Mouse (Mus musculus): ENCODE results near the gene Ppp2r5b. TPM values are rescaled to one million over a fixed set of nuclear protein-coding genes. Genes with fewer than 3 reads are reported as not detected.

The Ppp2r5b gene
- polyA plus RNA-seq, 1 experiment: 25.3 TPM

DNA sequence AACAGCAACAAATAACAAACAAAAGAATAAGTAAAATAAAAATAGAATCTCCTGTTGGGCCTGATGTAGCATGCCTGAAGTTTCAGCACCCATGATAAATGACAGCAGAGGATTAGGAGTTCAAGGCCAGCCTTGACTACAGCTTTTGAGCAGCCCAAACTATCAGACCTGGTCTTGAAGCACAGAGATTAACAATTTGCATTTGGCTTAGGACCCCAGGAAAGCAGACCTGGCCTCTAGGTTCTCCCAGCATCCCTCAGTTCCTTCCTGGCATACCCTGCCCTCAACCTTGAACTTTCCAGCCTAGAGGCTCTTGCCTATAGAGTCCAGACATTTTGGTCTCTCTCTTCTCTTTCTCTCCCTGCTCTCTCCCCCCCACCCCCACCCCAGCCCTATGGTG, 3.1 kb upstream of the Ppp2r5b start:
- TF ChIP-seq MYOG (IDR thresholded peaks at IDR 0.05; ENCODE audit: control insufficient read depth, extremely low read depth, insufficient read length): no peak
- no peak for TF ChIP-seq FOSL1 (IDR thresholded peaks at IDR 0.05; ENCODE audit: insufficient read depth, low read length, poor library complexity, severe bottlenecking)
- TF ChIP-seq MAX (IDR thresholded peaks at IDR 0.05): no peak
- no peak for TF ChIP-seq MYOD1 (IDR thresholded peaks at IDR 0.05; ENCODE audit: control insufficient read depth, insufficient read length, low read depth)
- TF ChIP-seq USF1 (IDR thresholded peaks at IDR 0.05; ENCODE audit: low read depth): no peak
- no peak for TF ChIP-seq CEBPB (IDR thresholded peaks at IDR 0.05; ENCODE audit: low read depth)
- no peak for TF ChIP-seq CTCF (IDR thresholded peaks at IDR 0.05; ENCODE audit: control insufficient read depth, insufficient read depth, insufficient read length)
- peaks cover 3% of the 10 kb centered on the region for H3K79me3 ChIP-seq (ENCODE audit: low read depth)
- no peak overlapping the region for H3ac ChIP-seq (ENCODE audit: control insufficient read depth, insufficient read length, low read depth)
- H3K27me3 ChIP-seq (ENCODE audit: control insufficient read depth, insufficient read depth, insufficient read length): no peaks in the 10 kb centered on the region
- no peak overlapping the region for H3K4me3 ChIP-seq (ENCODE audit: insufficient read depth, poor library complexity, severe bottlenecking)
- peaks cover 21% of the 10 kb centered on the region for H3K79me2 ChIP-seq (ENCODE audit: control insufficient read depth, insufficient read depth)
- H3K36me3 ChIP-seq (ENCODE audit: control insufficient read depth, insufficient read depth): no peaks in the 10 kb centered on the region

DNA sequence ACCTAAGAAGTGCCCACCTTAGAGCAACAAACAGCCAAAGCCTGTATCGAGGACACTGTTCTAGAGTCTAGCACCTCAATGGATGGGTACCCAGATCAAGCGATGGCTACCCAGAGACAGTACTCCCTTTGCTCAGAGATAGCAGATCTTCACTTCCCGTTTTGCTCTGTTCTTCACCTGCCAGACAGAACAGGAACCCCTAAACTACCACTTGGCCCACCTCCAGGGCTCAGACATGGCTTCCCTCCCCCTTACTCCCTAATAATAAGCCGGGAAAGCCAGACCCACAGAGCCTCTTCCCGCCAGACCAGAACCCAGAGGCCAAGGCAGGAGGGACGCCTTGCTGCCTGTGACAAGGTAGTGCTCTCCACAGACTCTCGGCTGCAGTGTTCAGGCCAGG, 1.2 kb upstream of the Ppp2r5b start:
- TF ChIP-seq MAX (IDR thresholded peaks at IDR 0.05) (no peak), MYOD1 (IDR thresholded peaks at IDR 0.05; ENCODE audit: control insufficient read depth, insufficient read length, low read depth) (no peak), CTCF (IDR thresholded peaks at IDR 0.05; ENCODE audit: control insufficient read depth, insufficient read depth, insufficient read length) (no peak), FOSL1 (IDR thresholded peaks at IDR 0.05; ENCODE audit: insufficient read depth, low read length, poor library complexity, severe bottlenecking) (no peak), CEBPB (IDR thresholded peaks at IDR 0.05; ENCODE audit: low read depth) (no peak), USF1 (IDR thresholded peaks at IDR 0.05; ENCODE audit: low read depth) (no peak), MYOG (IDR thresholded peaks at IDR 0.05; ENCODE audit: control insufficient read depth, extremely low read depth, insufficient read length) (no peak)
- peaks cover 9% of the 10 kb centered on the region for H3K79me2 ChIP-seq (ENCODE audit: control insufficient read depth, insufficient read depth)

DNA sequence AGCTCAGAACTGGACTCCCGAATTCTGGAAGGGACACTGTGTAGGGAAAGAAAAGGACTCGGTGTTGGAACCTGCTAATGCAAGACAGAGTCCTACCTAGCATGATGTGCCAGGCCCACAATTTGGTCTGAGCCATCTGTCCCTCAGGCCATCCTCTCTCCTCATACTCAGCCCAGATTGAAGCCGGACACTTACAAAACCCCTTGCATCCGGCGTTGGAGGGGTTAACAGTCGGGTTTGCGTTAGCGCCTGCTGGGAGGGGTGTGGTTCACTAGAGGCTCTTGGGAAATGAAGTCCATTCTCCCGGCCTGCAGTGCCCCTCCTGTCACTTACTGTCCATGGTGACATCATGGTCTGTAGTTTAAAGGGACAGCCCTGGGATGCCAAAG, 375 bp upstream of the Ppp2r5b start:
- Histone ChIP-seq H3K79me3 (ENCODE audit: low read depth) (no peaks in the 10 kb centered on the region), H3K79me2 (ENCODE audit: control insufficient read depth, insufficient read depth) (peaks cover 6% of the 10 kb centered on the region), H3K27me3 (ENCODE audit: control insufficient read depth, insufficient read depth, insufficient read length) (no peaks in the 10 kb centered on the region), H3K4me3 (ENCODE audit: insufficient read depth, poor library complexity, severe bottlenecking) (peak overlapping the region; percentile 66), H3ac (ENCODE audit: control insufficient read depth, insufficient read length, low read depth) (peak overlapping the region; percentile 71), H3K36me3 (ENCODE audit: control insufficient read depth, insufficient read depth) (peaks cover 4% of the 10 kb centered on the region)
- TF ChIP-seq USF1 (IDR thresholded peaks at IDR 0.05; ENCODE audit: low read depth) (peak; percentile 7), CEBPB (IDR thresholded peaks at IDR 0.05; ENCODE audit: low read depth) (no peak)

More for the DNA sequence above, 1.2 kb upstream of the Ppp2r5b start:
- H3K79me3 ChIP-seq (ENCODE audit: low read depth): peaks cover 1% of the 10 kb centered on the region
- no peaks in the 10 kb centered on the region for H3K27me3 ChIP-seq (ENCODE audit: control insufficient read depth, insufficient read depth, insufficient read length)
- H3K36me3 ChIP-seq (ENCODE audit: control insufficient read depth, insufficient read depth): peaks cover 4% of the 10 kb centered on the region
- no peak overlapping the region for H3ac ChIP-seq (ENCODE audit: control insufficient read depth, insufficient read length, low read depth)
- H3K4me3 ChIP-seq (ENCODE audit: insufficient read depth, poor library complexity, severe bottlenecking): no peak overlapping the region

DNA sequence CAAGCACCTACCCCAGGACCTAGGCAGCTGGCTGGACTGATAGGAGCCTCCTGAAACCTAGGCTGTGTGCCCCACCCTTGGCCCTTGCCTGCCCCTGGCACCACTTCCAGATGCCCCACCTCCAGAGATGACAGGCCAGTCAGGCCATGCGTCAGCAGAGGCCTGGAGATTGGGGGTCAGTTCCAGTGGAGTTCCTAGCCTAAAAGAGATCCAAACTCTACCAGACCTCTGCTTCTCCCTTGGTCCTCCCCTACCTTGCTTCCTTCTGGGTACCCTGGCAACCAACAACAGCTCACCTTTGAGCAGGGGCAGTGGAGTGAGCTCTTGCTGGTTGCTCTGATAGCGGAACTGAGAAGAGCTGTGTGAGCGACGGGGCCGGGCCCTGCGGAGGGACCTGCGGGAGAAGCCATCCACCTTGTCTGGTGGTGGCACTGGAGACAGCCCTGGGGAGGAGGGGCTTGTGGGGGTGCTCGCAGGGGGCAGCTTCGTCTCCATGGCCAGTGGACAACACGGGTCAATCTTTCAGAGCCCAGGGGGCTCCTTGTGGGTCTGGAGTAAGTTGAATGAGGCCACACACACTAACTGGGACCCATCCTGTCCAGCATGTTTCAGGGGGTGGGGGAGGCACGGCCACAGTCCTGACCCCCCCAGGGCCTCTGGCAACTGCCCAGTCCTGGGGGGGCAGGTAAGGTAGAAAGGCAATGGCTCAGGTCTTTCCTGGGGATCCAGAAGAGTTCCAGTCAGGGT, 1.2 kb downstream of the Ppp2r5b start:
- peaks cover 6% of the 10 kb centered on the region for H3K79me2 ChIP-seq (ENCODE audit: control insufficient read depth, insufficient read depth)
- peak overlapping the region; percentile 73 for H3ac ChIP-seq (ENCODE audit: control insufficient read depth, insufficient read length, low read depth)
- peak overlapping the region; percentile 66 for H3K4me3 ChIP-seq (ENCODE audit: insufficient read depth, poor library complexity, severe bottlenecking)
- H3K27me3 ChIP-seq (ENCODE audit: control insufficient read depth, insufficient read depth, insufficient read length): no peaks in the 10 kb centered on the region
- TF ChIP-seq USF1 (IDR thresholded peaks at IDR 0.05; ENCODE audit: low read depth): no peak
- TF ChIP-seq MYOG (IDR thresholded peaks at IDR 0.05; ENCODE audit: control insufficient read depth, extremely low read depth, insufficient read length): no peak
- TF ChIP-seq CTCF (IDR thresholded peaks at IDR 0.05; ENCODE audit: control insufficient read depth, insufficient read depth, insufficient read length): no peak
- no peak for TF ChIP-seq FOSL1 (IDR thresholded peaks at IDR 0.05; ENCODE audit: insufficient read depth, low read length, poor library complexity, severe bottlenecking)
- TF ChIP-seq MYOD1 (IDR thresholded peaks at IDR 0.05; ENCODE audit: control insufficient read depth, insufficient read length, low read depth): no peak
- TF ChIP-seq CEBPB (IDR thresholded peaks at IDR 0.05; ENCODE audit: low read depth): no peak
- TF ChIP-seq MAX (IDR thresholded peaks at IDR 0.05): no peak
- no peaks in the 10 kb centered on the region for H3K79me3 ChIP-seq (ENCODE audit: low read depth)
- peaks cover 4% of the 10 kb centered on the region for H3K36me3 ChIP-seq (ENCODE audit: control insufficient read depth, insufficient read depth)

DNA sequence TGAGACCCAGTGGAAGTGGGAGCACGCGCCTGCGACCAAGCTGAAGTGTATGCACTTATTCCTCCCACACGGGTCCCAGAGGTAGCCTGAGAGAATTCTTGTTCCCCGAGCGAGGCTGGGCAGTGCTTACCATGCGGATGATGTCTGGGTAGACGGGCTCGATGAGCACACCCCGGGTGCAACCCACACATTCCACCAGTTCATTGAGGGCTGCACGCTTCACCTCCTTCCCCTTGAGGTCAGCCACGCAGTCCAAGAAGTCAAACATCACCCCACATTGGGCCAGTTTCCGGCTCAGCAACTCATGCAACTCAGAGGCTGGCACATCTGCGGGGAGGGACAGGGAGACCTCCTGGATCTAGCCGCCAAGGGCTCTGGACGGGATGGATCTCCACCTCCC, 2.0 kb downstream of the Ppp2r5b start:
- Histone ChIP-seq H3K79me2 (ENCODE audit: control insufficient read depth, insufficient read depth) (peaks cover 6% of the 10 kb centered on the region), H3K4me3 (ENCODE audit: insufficient read depth, poor library complexity, severe bottlenecking) (no peak overlapping the region), H3K27me3 (ENCODE audit: control insufficient read depth, insufficient read depth, insufficient read length) (no peaks in the 10 kb centered on the region), H3K79me3 (ENCODE audit: low read depth) (no peaks in the 10 kb centered on the region), H3ac (ENCODE audit: control insufficient read depth, insufficient read length, low read depth) (no peak overlapping the region), H3K36me3 (ENCODE audit: control insufficient read depth, insufficient read depth) (peaks cover 4% of the 10 kb centered on the region)
- TF ChIP-seq CTCF (IDR thresholded peaks at IDR 0.05; ENCODE audit: control insufficient read depth, insufficient read depth, insufficient read length) (no peak), MYOG (IDR thresholded peaks at IDR 0.05; ENCODE audit: control insufficient read depth, extremely low read depth, insufficient read length) (no peak), MAX (IDR thresholded peaks at IDR 0.05) (no peak), CEBPB (IDR thresholded peaks at IDR 0.05; ENCODE audit: low read depth) (no peak), FOSL1 (IDR thresholded peaks at IDR 0.05; ENCODE audit: insufficient read depth, low read length, poor library complexity, severe bottlenecking) (no peak)

DNA sequence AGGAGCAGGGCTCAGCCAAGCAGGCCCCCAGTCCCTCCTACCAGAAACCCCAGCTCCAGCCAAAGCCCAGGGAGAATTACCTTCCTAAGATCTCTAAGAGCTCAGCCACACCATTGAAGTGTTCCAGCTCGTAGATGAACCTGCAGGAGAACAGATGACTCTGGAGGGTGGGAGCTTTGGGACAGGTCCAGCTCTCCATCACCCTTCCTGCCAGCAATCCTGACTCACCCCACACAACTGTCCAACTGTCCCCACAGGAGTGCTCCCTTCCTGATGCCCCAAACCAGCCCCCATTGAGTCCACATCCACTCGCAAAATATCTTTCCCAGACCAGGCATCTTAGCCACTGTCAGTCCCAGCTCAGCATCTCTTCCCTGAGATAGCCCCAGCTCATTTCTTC, 4.6 kb downstream of the Ppp2r5b start:
- peaks cover 6% of the 10 kb centered on the region for H3K79me2 ChIP-seq (ENCODE audit: control insufficient read depth, insufficient read depth)
- H3K27me3 ChIP-seq (ENCODE audit: control insufficient read depth, insufficient read depth, insufficient read length): no peaks in the 10 kb centered on the region
- TF ChIP-seq MYOG (IDR thresholded peaks at IDR 0.05; ENCODE audit: control insufficient read depth, extremely low read depth, insufficient read length) (no peak), CTCF (IDR thresholded peaks at IDR 0.05; ENCODE audit: control insufficient read depth, insufficient read depth, insufficient read length) (no peak), CEBPB (IDR thresholded peaks at IDR 0.05; ENCODE audit: low read depth) (no peak), FOSL1 (IDR thresholded peaks at IDR 0.05; ENCODE audit: insufficient read depth, low read length, poor library complexity, severe bottlenecking) (no peak), MYOD1 (IDR thresholded peaks at IDR 0.05; ENCODE audit: control insufficient read depth, insufficient read length, low read depth) (no peak), USF1 (IDR thresholded peaks at IDR 0.05; ENCODE audit: low read depth) (no peak), MAX (IDR thresholded peaks at IDR 0.05) (no peak)
- H3ac ChIP-seq (ENCODE audit: control insufficient read depth, insufficient read length, low read depth): no peak overlapping the region
- peaks cover 7% of the 10 kb centered on the region for H3K36me3 ChIP-seq (ENCODE audit: control insufficient read depth, insufficient read depth)
- no peak overlapping the region for H3K4me3 ChIP-seq (ENCODE audit: insufficient read depth, poor library complexity, severe bottlenecking)
- H3K79me3 ChIP-seq (ENCODE audit: low read depth): no peaks in the 10 kb centered on the region

Data from C2C12 (cell line).